Mouse (Mus musculus) left cerebral cortex, postnatal 4 days (tissue): ENCODE measurements around the gene Wnt2. TPM values are rescaled to one million over a fixed set of nuclear protein-coding genes. Genes with fewer than 3 reads are reported as not detected.

Source experiments
- DNase-seq: peaks from one replicate; pipeline ENCODE4 v3.0.0-alpha.2; 2022
- intact Hi-C: fragments of 180-260 bp; cut with DNase I; formaldehyde crosslinking; loops from one replicate; pipeline ENCODE4 v1.15.1; 2025
- total RNA-seq, 2 experiments: library from RNA; stranded (reverse); gene quantifications; 2 replicates each; pipeline ENCODE4 v1.2.3; 2021

The Wnt2 gene
- 1 to 10 TPM in 1 of 2 experiments, under 1 TPM in 1; 0.66 to 1.2 TPM for total RNA-seq

GRCm38 (mm10) chr6:18029746-18030656 is at the start of gene Wnt2:
Gene Wnt2, minus strand, starts transcription at chr6:18030585.
- intact Hi-C loops = no loop called here
- DNase-seq = peak; percentile 7

- no peak for DNase-seq
- intact Hi-C loops = no loop called here
Measured at GRCm38 (mm10) chr6:18078615-18079014, 48.2 kb upstream of the Wnt2 start.

- intact Hi-C loops = no loop called here
- DNase-seq = no peak
Measured at GRCm38 (mm10) chr6:18076986-18077385, 46.6 kb upstream of the Wnt2 start.

DNA sequence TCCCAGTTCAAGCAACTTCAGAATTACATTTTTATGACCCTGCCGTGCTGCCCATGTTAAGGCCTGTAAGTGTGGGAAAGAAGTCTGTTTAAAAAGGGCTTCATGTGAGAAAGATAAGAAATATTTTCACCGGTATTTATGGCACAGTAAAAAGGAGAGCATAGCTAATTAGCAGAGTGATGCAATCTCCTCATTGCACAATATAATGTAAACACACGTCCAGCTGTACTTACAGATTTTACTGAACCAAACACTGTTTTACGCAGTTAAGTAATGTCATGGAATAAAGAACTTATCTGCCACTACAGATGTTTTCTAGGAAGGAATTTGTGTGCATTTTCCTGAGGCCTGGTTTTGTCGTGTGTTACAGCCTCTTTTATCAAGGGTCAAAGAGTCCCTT is 46.2 kb upstream of the Wnt2 start:
- no peak for DNase-seq
- intact Hi-C loops = no loop called here

DNA sequence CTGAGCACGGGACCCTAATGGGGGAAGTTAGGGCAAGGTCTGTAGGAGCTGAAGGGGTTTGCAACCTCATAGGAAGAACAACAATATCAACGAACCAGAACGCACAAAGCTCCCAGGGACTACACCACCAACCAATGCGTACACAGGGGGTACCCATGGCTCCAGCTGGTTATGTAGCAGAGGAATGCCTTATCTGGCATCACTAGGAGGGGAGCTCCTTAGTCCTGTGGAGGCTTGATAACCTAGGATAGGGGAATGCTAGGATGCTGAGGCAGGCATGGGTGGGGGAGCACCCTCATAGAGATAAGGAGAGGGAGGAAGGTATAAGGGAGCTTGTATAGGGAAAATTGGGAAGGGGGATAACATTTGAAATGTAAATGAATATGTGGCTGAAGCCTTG is 27.5 kb upstream of the Wnt2 start:
- intact Hi-C loops = no loop called here
- no peak for DNase-seq

GRCm38 (mm10) chr6:18051702-18052101 is 21.3 kb upstream of the Wnt2 start:
- no peak for DNase-seq
- intact Hi-C loops = no loop called here

- intact Hi-C loops = no loop called here
- no peak for DNase-seq
Measured at GRCm38 (mm10) chr6:18044299-18044698, 13.9 kb upstream of the Wnt2 start.

DNA sequence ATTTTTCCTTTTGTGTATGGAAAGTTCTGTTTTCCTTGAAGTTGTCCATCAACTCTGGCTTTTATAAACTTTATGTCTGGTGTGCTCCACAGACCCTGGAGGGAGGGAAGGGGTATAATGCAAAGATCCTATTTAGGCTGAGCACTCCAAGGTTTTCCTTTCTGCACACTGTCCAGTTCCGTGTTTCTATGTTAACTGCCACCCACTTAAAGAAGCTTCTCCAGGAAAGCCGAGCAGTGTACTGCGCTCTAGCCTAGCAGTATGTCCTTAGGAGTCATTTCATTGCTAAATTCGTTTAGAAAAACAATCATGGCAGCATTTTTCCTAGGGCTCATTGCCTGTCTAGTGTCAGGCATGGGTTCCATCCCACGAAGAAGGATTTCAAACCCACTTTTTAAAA is 12.8 kb upstream of the Wnt2 start:
- intact Hi-C loops = no loop called here
- DNase-seq = no peak

DNA sequence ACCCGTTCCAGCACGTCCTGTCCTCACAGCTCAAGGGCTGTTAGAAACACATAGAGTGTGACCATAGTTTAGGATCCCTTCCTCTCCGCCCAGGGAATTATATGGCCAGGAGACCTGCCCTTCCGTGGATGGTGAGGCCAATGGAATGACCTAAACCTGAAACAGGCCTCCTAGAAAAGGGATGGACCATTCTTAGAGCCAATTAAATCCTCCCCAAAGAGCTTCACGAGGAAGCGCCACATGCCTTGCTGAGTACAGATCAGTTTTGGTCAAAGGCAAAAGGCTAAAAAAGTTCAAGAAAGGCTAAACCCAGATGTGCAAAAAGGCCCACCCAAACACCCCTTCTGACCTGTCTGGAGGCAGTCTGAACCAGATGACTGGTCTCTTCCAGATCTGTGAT is 1.9 kb upstream of the Wnt2 start:
- intact Hi-C loops = no loop called here
- no peak for DNase-seq

DNA sequence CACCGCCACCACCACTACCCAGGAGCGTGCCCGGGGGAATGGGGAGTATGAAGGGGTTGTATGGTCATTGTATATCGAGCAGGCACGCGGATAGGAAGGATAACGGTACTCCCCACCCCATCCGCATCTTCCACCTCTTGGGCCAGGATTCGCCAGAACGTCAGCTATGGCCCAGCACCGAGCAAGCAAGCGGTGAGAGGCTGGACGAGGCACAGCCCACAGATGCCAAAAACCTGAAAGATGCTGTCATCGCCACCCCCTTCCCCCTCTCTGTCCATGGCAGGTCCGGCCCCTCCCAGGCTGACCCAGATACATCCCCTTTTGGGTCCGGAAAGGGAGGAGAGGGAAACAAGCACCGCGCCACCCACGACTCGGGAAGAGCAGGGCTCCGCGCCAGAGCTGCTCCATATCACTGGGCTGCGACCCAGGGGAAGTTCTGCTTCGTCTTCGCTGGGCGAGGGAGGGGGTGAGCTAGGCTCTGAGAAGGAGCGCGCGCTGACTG is 1.2 kb upstream of the Wnt2 start:
- intact Hi-C loops = no loop called here
- peak; percentile 35 for DNase-seq

DNA sequence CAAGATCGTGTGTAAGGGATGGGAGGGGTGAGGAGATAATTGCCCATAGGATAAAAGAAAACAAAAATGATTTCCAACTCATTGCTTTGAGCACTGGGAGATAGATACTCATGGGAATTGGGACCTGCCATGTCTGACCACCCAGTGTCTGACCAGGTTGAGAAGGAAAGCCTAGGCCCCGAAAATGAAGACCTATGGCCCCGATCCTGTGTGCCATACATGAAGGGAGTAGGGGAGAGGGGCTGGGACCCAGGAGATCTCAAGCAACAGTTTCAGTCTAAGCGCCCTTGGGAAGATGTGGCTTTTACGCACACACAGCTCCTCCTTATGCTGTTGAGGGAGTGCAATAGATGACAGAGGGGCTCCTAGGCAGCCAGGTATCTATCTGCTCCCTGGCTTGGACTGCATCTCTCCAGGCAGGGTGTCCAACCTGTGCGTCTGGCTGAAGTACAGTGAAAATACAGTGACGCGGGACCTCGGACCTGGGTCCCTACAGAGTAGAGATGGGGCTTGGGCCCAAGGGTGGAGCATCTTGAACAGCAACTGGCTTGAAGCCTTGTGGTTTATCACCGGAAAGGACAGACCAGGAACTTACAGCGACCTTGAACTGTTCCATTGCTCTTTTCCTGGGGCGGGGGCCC is 603 bp upstream of the Wnt2 start:
- intact Hi-C loops = no loop called here
- DNase-seq = no peak

DNA sequence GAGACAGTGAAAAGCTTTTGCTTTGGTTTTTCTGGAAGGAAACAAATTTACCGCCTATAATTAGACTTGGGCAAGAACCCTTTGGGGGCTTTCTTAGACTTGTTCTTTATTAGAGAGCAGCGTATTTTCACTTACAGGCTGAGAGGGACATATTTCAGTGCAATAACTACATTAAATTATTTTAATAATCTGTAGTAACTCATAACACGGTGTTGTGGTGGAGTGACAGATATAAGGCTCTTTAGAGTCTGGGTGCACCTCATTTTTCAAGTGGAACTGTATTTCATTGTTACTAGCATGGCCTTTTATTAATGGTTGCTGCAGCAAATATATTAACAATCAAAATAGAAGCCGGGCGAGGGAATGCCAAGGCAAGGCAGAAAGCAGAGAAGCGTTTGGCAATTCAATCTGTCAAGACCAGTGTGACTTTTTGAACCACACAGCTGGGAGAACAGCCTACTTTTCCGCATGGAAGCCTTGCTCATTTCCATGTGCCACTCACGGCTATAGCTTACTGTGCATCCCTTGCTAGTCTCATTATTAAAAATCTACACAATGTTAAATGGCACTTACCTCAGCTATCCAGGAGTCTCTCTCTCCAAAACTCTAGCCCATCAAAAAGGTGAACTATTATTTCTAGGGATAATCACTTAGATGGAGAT is 6.1 kb downstream of the Wnt2 start:
- intact Hi-C loops = no loop called here

GRCm38 (mm10) chr6:18013346-18013745 is 17.0 kb downstream of the Wnt2 start:
- DNase-seq = no peak

More for the DNA sequence above, 6.1 kb downstream of the Wnt2 start:
- DNase-seq = no peak

GRCm38 (mm10) chr6:18007356-18007755 is 23.0 kb downstream of the Wnt2 start:
- intact Hi-C loops = no loop called here
- DNase-seq = no peak

More at GRCm38 (mm10) chr6:18013346-18013745, 17.0 kb downstream of the Wnt2 start:
- intact Hi-C loops = no loop called here

GRCm38 (mm10) chr6:18002065-18002464 is 28.3 kb downstream of the Wnt2 start:
- intact Hi-C loops = no loop called here
- DNase-seq = no peak

GRCm38 (mm10) chr6:17998497-17998896 is 31.9 kb downstream of the Wnt2 start:
- DNase-seq = no peak
- intact Hi-C loops = no loop called here

- intact Hi-C loops = no loop called here
- no peak for DNase-seq
Measured at GRCm38 (mm10) chr6:17994956-17995790, 35.2 kb downstream of the Wnt2 start.

- DNase-seq = peak; percentile 2
- intact Hi-C loops = no loop called here
Measured at GRCm38 (mm10) chr6:17991625-17992024, 38.8 kb downstream of the Wnt2 start.

GRCm38 (mm10) chr6:17990173-17991028 is 40.0 kb downstream of the Wnt2 start:
- intact Hi-C loops = no loop called here
- no peak for DNase-seq
